Mouse (Mus musculus) left cerebral cortex, postnatal 4 days (tissue): ENCODE measurements around the gene Rangap1. TPM values are rescaled to one million over a fixed set of nuclear protein-coding genes. Genes with fewer than 3 reads are reported as not detected.

Experiments
- DNase-seq: peaks from one replicate; pipeline ENCODE4 v3.0.0-alpha.2; 2022
- intact Hi-C: fragments of 180-260 bp; cut with DNase I; formaldehyde crosslinking; loops from one replicate; pipeline ENCODE4 v1.15.1; 2025
- total RNA-seq, 2 experiments: library from RNA; stranded (reverse); gene quantifications; 2 replicates each; pipeline ENCODE4 v1.2.3; 2021

The Rangap1 gene
- 100 to 1,000 TPM; 170 to 180 TPM for total RNA-seq

GRCm38 (mm10) chr15:81744992-81745600 lies at the start of gene Rangap1, which contains the start of gene Zc3h7b:
Gene Rangap1, minus strand, starts transcription at chr15:81745530.
Gene Zc3h7b, plus strand, starts transcription at chr15:81745057.
- peak; percentile 75 for DNase-seq
- intact Hi-C loops, result no loop called here

GRCm38 (mm10) chr15:81792444-81792843 lies 47.1 kb upstream of the Rangap1 start:
- intact Hi-C loops, result no loop called here
- DNase-seq, result no peak

GRCm38 (mm10) chr15:81787525-81787924 lies 42.2 kb upstream of the Rangap1 start:
- intact Hi-C loops, result no loop called here
- DNase-seq, result no peak

- intact Hi-C loops, result no loop called here
- no peak for DNase-seq
These were observed 40.4 kb upstream of the Rangap1 start for GRCm38 (mm10) chr15:81785701-81786100.

GRCm38 (mm10) chr15:81784762-81785161 lies 39.4 kb upstream of the Rangap1 start:
- peak; percentile 26 for DNase-seq

GRCm38 (mm10) chr15:81781816-81782215 lies 36.5 kb upstream of the Rangap1 start:
- intact Hi-C loops, result no loop called here
- peak; percentile 64 for DNase-seq

More at GRCm38 (mm10) chr15:81784762-81785161, 39.4 kb upstream of the Rangap1 start:
- intact Hi-C loops, result no loop called here

- no peak for DNase-seq
- intact Hi-C loops, result no loop called here
These were observed 31.5 kb upstream of the Rangap1 start for GRCm38 (mm10) chr15:81776631-81777422.

- DNase-seq, result no peak
- intact Hi-C loops, result no loop called here
These were observed 29.3 kb upstream of the Rangap1 start for GRCm38 (mm10) chr15:81774505-81775171.

- intact Hi-C loops, result no loop called here
These were observed 27.2 kb upstream of the Rangap1 start for GRCm38 (mm10) chr15:81772431-81773120.

GRCm38 (mm10) chr15:81769037-81769436 lies 23.7 kb upstream of the Rangap1 start:
- DNase-seq, result no peak
- intact Hi-C loops, result no loop called here

More at GRCm38 (mm10) chr15:81772431-81773120, 27.2 kb upstream of the Rangap1 start:
- DNase-seq, result no peak

GRCm38 (mm10) chr15:81766439-81766838 lies 21.1 kb upstream of the Rangap1 start:
- no peak for DNase-seq
- intact Hi-C loops, result no loop called here

GRCm38 (mm10) chr15:81765651-81766050 lies 20.3 kb upstream of the Rangap1 start:
- no peak for DNase-seq
- intact Hi-C loops, result no loop called here

- intact Hi-C loops, result no loop called here
- no peak for DNase-seq
These were observed 19.2 kb upstream of the Rangap1 start for GRCm38 (mm10) chr15:81764573-81764972.

GRCm38 (mm10) chr15:81761959-81762358 lies 16.6 kb upstream of the Rangap1 start:
- intact Hi-C loops, result no loop called here
- no peak for DNase-seq

GRCm38 (mm10) chr15:81761381-81761780 lies 16.1 kb upstream of the Rangap1 start:
- intact Hi-C loops, result no loop called here
- no peak for DNase-seq

- intact Hi-C loops, result no loop called here
- DNase-seq, result no peak
These were observed 15.2 kb upstream of the Rangap1 start for GRCm38 (mm10) chr15:81760361-81761079.

- intact Hi-C loops, result no loop called here
- DNase-seq, result no peak
These were observed 14.2 kb upstream of the Rangap1 start for GRCm38 (mm10) chr15:81759542-81759941.

- DNase-seq, result peak; percentile 27
- intact Hi-C loops, result no loop called here
These were observed 13.4 kb upstream of the Rangap1 start for GRCm38 (mm10) chr15:81758701-81759100.

- intact Hi-C loops, result no loop called here
- no peak for DNase-seq
These were observed 8.3 kb upstream of the Rangap1 start for GRCm38 (mm10) chr15:81753669-81754068.

- intact Hi-C loops, result no loop called here
- DNase-seq, result no peak
These were observed 4.4 kb upstream of the Rangap1 start for GRCm38 (mm10) chr15:81749742-81750141.
